Mouse (Mus musculus) embryo, embryonic 11.5 days (tissue): ENCODE measurements around the gene Tshz2.

ENCODE experiments used
- DNase-seq: peaks from one replicate; pipeline ENCODE4 v3.0.0-alpha.2; 2012; ENCODE audit warnings: low read depth, low spot score

Gene Tshz2

DNA sequence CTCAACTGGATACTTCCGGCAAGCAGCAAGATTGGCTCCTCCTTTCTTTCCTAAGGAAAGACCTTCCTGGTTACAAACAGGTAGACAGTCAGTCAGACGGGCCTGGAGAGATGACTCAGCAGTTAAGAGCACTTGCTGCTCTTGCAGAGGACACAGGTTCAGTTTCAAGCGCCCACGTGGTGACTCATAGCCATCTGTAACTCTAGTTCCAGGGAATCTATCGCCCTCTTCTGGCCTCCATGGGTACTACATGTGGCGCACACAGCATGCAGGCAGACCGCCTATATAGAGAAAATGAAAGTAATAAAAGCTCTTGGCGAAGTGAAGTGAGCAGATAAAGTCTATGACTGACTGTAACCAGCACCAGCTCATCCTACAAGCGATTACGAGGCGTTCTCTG is 413.1 kb downstream of the Tshz2 start:
- no peak for DNase-seq

- no peak for DNase-seq
These were observed 413.7 kb downstream of the Tshz2 start for GRCm38 (mm10) chr2:170046371-170047145.

DNA sequence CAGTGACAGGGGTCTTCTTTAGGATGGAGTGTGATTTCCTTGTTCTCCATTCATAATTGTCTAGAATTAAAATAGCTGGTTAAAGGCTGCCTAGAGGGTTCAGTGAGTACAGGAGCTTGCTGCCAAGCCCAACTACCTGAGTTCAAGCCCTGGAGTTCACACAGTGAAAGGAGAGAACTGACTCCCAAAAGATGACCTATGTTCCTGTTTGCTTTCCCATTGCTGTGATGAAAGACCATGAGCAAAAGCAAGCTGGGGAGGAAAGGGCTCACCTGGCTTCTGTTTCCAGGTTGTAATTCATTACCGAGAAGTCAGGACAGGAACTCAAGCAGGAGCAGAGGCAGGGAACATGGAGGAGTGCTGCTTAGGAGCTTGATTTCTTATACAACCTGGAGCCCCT is 416.0 kb downstream of the Tshz2 start:
- no peak for DNase-seq

GRCm38 (mm10) chr2:170050651-170051050 is 417.8 kb downstream of the Tshz2 start:
- no peak for DNase-seq

- DNase-seq, result no peak
These were observed 418.6 kb downstream of the Tshz2 start for GRCm38 (mm10) chr2:170051441-170051840.

GRCm38 (mm10) chr2:170054943-170055342 is 422.1 kb downstream of the Tshz2 start:
- no peak for DNase-seq

DNA sequence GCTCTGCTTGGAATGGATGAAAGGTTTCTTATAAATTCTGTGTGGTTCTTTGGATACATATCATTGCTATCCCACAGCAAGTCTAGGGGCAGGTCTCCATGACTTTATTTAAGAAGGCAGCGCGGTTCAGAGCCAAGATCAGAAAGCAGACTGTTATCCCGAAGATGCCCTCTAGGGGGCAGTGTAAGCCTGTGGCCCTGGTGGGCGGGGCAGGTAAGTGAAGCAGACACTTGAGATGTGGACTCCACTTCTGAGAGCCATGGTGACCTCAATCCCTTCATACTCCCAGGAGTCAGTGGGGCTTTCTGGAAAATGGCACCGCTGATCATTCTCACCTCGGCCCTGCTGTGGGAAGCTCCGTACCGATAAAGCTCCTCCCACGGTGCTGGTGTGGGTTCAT is 422.6 kb downstream of the Tshz2 start:
- peak; percentile 32 for DNase-seq

DNA sequence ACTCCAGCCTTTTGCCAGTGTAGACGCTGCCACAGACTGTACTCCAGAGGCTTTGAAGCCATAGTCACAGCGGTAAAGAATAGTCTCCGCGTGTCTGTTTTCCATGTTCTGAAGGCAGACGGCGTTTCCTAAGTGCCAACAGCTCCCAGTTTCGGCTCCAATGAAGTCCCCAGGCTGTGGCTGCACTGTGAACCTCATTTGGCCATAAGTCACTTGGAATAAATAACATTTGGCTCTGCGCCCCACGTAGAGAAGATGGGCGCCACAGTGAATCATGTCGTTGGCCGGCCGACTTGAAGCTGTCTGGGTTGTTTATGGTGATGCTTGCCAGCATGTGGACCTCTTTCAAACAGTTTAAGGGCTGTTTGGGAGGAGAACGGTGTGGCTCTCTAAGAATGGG is 426.0 kb downstream of the Tshz2 start:
- DNase-seq, result no peak

DNA sequence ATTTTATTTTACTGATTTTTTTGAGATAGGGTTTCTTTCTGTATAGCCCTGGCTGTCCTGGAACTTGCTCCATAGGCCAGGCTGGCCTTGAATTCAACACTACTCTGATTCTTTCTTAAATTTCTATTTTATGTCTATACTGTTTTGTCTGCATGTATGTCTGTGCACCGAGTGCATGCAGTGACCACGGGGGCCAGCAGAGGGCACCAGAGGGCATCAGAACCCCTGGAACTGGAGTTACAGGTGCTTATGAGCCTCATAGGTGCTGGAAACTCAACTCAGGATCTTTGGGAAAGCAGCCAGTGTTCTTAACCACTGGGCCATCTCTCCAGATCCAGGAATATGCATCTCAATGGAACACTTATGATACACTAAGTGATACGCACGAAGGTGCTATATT is 427.3 kb downstream of the Tshz2 start:
- DNase-seq, result no peak

DNA sequence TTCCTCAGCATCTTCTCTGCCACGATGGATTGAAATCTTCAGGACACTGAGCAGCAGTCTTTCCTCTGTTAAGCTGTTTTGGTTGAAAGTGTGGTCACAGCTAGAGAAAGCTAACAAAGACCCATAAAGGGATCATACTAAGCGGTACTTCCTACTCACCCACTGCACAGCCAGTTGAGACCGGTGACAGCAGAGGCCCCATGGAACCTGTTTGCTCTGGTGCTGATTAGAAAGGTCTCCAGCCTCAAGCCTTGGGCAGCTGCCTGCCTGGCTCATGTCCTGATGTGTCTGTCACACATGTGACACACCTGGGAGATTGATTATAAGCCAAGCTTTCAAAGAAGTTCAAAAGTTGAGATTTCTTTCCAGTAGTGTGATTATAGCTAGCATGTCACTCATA is 429.6 kb downstream of the Tshz2 start:
- DNase-seq, result no peak

GRCm38 (mm10) chr2:170069976-170070375 is 437.2 kb downstream of the Tshz2 start:
- no peak for DNase-seq

GRCm38 (mm10) chr2:170070641-170071241 is 437.9 kb downstream of the Tshz2 start:
- peak; percentile 54 for DNase-seq

DNA sequence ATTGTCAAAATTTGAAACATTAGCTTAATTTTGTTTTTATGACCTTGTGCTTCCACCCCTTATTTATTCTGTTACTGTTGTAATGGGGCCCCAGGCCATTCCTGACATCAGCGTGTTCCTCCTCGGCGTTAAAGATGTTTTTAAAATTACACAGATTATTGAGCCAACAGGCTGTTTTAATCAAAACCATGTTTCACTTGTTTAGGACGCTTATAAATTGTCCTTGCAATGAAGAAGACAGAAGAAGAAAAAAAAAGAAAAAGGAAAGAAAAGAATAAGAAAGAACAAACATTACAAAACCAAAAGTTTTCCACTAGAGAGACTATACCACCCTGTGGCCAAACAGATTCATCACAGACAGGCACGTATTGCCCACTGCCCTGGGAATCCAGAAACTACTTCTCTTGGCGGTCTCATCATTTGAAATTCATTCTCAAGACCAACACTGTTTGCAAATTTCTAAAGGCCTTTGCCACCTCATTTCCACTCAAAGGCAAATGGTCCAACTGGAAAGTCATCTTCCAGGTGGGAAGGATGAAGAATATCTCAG is 444.2 kb downstream of the Tshz2 start:
- no peak for DNase-seq

DNA sequence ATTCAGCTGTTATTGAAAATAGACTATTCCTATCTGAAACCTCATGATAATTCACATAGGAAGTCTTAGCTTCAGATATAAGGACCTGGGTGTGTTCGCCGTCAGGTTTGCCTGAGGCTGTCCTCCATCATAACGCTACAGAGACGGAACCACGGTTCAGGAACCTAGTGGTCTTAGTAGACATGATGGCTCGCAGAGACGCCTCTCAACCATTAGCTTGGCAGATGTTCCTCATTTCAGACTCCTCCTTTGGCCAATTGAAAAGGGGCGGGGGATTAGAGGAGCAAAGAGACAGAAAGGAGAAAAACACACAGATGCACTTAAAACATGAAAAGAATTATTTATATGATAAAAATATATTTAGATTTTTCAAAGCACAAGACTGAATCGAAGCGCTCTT is 445.2 kb downstream of the Tshz2 start:
- no peak for DNase-seq

DNA sequence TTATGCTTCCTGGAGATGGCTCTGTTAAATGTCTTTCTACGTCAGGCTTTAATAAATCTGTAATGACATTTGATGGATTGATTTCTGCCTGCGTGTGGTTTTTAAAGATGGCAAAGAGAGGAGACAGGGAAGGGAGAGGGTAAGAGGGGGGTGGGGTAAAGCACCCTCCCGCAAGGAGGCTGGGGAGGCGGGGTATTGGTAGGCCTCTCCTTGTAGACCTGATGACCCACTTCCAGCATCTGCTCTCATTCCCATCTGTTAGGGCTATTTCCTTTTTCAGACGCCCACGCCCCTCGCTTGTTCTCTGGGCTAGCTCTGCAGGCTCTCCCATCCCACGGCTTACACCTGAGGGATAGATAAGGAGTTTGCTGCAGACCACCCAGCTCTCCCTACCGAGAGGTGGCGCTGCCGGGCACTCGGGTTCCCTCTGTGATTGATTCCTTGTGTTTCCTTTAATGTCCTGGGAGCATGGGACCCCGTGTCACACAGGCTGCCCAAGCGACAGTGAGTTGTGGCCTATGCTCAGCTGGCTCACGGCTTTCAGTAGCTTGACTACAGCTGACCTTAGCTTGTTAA is 445.7 kb downstream of the Tshz2 start:
- no peak for DNase-seq

- no peak for DNase-seq
These were observed 459.0 kb downstream of the Tshz2 start for GRCm38 (mm10) chr2:170091563-170092443.

DNA sequence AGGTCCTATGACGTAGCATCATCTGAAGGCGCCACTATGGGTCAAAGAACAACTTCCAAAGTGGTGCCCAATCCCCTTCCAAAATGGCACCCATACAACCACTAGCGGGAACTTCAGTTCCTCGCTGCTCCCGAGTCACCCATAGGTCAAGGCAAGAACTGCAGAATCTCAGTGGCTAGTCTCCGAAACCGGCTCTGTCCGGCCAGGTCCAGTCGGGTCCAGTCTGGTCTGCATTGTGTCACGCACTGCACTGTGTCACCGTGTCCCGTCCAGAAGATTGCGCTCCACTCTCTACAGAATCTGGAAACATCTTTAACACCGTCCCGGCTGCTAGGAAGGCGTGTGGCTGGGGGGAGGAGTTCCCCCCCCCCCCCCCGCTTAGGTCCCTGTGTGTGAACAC is 461.4 kb downstream of the Tshz2 start:
- no peak for DNase-seq

GRCm38 (mm10) chr2:170094871-170095270 is 462.1 kb downstream of the Tshz2 start:
- DNase-seq, result no peak

- DNase-seq, result peak; percentile 90
These were observed 468.3 kb downstream of the Tshz2 start for GRCm38 (mm10) chr2:170101132-170101531.

- DNase-seq, result no peak
These were observed 469.1 kb downstream of the Tshz2 start for GRCm38 (mm10) chr2:170101932-170102331.

- no peak for DNase-seq
These were observed 470.5 kb downstream of the Tshz2 start for GRCm38 (mm10) chr2:170103341-170103740.

DNA sequence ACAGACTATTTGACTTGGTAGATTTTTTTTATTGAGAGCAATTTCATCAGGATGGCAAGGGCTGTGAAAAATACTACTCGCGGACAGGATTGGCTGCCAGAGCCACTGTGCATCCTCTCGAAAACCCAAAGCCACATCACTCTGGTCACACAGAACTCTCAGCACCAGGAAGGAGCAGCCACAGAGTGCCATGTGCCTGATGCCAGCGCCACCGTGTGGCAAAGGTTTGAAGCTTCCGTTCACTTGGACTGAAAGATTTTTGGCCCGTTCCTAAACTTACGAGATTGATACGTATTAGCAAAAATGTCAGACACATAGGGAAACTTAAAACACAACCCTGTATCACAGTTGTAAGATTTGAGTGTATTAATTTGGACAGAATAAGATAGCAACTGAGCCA is 471.0 kb downstream of the Tshz2 start:
- DNase-seq, result peak; percentile 40
